Mouse (Mus musculus) frontal cortex, postnatal 36 days (tissue): ENCODE data around the gene Fcgr3.
A peak's percentile ranks its signal among the peaks of the same experiment; 100 is the strongest.
"Not testable (repeated sequence)": the region's sequence is repeated elsewhere in the genome, so short reads cannot be mapped to it uniquely, and the experiment has no call there.

Source experiments
- DNase-seq, 2 experiments: peaks; one replicate each; pipeline ENCODE4 v3.0.0; 2022; ENCODE audit warnings: low spot score in 2 of 2

Fcgr3 gene

DNA sequence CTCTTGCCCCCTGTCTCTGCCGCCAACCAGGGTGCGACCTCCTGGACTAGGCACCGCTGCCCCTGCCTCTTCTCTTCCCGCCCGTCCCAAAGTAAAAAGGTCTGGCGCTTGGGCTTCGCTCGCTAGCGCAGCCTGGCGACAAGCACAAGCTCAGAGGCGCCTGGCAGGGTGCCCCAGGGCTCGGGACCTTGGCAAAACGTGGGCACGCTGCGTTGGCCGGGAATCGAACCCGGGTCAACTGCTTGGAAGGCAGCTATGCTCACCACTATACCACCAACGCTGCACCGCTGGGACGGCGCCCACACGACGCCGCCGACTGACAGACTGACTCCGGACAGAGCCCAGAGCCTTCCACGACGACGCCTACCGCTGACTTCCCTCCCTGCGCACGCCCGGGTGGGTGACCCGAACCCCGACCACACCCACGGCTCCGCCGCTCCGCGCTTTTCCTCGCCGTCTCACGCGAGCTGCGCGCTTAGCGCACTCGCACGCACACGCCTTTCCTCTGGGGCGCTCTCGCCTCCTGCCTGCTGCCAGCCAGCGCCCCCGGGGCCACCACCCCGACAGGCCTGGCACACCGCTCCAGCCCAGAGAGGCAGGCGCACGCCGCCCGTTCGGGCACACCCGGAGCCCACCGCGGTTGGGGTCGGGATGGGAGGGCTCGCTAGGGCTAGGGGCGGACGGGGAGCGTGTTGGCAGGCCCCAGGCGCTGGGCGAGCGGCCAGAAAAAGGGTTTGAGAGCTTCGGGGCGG is at the start of gene Fcgr3:
Gene Fcgr3 (minus strand): TSS at position 445 of the 752 bp plus-strand sequence.
- peak; percentile 77 to 88 for DNase-seq

DNA sequence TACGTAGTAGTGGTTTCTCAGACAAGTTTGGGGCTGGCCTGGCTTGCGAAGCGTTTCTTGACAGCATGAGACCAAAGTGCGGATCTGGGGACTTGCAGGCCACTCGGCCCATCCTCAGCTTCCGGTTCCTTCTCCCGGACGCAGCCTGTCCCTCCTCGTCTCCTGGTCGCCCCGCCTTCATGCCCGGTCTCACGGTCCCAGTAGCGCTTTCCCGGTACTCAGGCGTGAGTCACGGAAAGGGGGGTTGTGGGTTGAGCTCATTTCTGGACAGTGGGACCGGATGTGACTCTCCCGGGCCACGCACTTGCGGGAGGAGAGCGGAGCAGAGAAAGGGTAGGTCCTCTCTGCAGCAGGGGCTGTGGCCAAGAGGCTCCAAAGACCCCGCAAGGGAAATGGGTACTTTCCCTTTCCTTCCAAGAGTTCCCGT is 49.2 kb upstream of the Fcgr3 start, which contains the start of gene Cfap126:
Gene Cfap126 (plus strand): TSS at position 46 of the 427 bp plus-strand sequence.
- DNase-seq: peak; percentile 35 to 42

DNA sequence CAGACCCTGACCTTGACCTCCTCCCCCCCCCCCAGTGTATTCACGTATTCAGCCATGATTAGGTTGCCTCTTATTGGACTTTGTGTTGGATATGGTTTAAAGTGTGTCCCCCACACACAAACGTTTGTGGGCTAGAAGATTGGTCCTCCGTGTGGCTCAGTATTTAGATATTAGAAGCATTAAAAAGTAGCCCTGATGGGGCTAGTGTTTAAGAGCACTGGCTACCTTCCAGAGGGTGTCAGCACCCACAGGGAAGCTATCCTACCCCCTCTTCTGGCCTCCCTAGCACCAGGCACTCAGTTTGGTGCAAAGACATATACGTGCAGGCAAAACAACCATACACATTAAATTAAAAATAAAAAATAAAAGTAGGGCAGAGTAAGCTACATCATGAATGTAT is 48.3 kb upstream of the Fcgr3 start:
- no peak for DNase-seq

DNA sequence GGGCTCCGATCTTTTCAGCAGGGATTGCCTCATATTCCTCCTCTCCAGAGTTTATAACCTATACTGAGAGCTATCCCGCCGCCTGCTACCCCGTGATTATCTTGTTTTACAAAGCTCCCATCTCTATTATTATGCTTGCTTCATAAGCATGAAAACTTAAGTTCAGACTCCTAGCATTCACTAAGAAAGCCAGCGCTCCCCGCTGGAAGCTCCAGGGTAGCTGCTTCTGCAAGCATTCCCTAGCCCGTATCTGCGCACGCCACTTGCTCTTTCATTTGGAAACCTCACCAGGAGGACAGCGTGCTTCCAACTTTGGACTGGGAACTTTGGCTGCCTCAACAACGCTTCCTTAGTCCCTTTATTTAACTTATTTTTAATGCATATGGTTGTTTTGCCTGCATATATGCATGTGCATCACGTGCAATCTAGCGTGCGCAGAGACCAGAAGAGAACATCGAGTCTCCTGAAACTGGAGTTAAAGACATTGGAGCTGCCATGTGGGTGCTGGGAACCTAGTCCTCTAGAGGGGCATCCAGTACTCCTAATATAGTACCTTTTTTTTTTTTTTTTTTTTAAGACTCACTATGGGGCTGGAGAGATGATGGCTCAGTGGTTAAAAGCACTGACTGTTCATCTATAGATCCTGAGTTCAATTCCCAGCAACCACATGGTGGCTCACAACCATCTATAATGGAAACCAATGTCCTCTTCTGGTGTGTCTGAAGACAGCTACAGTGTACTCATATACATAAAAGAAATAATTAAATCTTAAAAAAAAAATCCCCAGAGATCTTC is 47.2 kb upstream of the Fcgr3 start:
- DNase-seq: peak; percentile 47 to 55

DNA sequence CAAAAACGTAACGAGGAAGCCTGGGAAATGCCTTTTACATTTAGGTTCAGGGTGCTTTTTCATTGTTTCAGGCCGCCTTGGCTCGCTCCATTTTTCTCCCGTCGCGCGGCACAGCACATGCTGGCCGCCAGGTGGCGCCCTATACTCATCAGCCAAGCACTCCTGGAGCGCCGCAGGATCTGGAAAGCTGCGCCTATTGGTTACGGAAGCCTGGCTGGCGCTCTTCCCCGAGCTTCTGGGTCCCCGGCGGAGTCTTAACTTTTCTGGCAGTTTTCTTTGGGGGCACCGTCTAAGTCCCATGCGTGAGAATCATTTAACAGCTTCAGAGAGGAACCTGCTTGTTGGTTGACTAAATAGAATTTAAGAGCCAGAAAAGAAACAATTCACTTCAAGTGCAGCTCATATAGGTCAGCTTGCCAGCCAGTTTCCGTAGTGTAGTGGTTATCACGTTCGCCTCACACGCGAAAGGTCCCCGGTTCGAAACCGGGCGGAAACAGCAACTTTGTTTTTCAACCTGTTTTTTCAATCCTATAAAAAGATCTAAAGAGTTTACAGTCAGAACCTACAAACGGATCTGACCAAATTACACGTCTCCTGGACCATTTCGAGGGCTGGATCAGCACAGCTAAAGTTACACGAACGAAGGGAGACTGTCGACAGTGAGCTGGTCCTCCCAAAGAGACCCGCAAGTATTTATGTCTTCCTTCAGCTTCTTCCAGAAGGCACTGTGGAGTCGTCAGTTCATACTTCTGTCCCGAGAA is 46.5 kb upstream of the Fcgr3 start:
- peak; percentile 96 to 98 for DNase-seq

DNA sequence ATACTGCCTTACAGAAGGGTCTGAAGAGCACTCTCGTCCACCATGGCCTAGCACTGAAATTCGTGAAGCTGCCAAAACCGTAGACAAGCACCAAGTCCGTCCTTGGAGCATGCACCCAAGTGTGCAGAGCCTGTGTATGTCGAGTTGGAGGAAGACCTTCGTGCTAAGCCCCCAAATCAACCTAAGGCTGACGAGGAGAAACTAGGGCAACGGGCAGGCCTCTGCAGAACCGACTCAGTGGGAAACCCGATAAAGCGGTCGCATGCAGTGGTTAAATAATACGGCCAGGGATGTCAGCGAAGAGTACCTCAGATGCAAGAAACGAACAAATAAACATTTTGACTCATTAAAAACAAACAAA is 45.9 kb upstream of the Fcgr3 start:
- DNase-seq: no peak

DNA sequence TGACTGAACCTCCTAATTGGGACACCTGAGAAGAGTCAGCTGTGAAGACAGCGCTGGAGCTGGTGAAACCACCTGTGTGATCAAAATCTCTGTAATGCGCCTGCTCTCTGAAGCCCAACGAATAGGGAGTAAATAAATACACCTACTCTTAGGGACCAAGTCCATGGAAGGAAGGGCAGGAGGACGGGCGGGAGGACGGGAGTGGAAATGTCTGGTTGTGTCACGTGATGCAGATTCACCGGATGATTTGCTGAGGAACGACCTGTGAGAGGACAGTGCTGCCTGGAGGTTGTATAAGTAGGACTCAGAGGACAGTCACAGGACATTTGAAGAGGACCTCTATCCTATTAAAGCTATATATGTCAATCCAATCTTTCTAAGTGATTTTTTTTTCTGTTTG is 44.9 kb upstream of the Fcgr3 start:
- no peak for DNase-seq

DNA sequence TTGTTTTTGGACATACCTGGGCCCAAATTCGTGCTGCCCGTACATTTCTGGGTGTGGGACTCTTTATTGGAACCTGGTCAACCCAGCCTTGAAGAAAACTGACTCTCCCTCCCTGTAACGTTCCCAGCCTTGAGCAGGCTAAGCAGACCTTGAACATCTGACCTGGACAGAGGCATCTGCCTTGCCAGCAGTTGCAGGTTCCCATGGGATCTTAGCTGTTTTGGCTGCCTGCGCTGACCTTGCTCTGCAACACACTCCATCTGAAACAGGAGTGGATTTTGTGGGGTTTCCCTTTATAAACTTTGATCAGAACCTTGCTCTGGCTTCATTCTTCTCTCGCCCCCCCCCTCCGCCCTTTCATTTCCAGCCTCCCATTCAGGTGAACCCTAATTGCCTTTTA is 40.5 kb upstream of the Fcgr3 start:
- DNase-seq: no peak

DNA sequence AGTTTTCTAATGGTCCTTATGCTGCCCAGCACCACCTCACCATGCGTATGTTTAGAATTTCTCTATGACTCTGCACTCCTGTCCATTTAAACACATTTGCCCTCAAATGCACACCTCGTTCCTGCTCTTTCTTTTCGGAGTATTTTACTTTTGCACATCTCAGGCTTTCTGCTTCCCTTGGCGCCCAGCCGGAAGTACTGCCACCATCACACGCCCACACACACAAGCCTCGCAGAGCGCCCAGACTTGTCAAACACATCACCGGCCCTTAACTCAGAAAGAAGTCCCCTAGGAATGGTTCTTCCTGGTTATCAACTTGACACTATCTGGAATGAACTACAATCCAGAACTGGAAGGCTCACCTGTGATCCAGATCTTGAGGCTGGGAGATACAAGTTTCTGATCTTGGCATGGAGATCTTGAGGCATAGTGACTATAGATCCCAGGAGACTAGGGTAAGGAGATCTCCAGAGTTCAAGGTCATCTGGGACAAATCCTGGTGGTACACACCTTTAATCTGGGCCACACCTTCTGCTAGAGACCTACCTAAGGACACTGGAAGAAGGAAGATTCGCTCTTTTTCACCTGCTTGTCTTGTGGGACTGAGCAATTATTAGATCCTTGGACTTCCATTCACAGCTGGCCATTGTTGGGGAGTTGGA is 38.6 kb upstream of the Fcgr3 start:
- DNase-seq: no peak

DNA sequence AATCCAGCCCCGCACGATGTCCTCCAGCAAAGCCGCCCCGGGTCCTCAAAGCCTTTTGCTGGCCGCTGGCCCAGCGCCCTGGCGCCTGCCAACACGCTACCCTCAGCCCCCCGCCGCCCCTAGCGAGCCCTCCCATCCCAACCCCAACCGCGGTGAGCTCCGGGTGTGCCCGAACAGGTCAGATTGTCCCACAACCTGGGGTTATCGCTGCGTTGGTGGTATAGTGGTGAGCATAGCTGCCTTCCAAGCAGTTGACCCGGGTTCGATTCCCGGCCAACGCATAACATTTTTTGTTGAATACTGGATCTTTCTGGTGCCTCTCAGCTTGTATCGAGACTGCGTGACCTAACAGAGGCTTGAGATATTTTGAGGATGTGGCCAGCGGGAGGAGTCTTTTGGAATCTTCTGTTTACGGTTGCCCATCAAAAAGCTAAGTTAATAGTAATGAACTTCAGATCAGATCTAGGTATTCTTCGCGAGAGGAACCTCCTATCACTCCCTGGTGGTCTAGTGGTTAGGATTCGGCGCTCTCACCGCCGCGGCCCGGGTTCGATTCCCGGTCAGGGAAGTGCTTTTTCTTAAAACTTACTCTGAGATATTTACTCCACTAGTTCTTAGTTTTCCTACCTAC is 37.9 kb upstream of the Fcgr3 start:
- peak; percentile 90 to 94 for DNase-seq

DNA sequence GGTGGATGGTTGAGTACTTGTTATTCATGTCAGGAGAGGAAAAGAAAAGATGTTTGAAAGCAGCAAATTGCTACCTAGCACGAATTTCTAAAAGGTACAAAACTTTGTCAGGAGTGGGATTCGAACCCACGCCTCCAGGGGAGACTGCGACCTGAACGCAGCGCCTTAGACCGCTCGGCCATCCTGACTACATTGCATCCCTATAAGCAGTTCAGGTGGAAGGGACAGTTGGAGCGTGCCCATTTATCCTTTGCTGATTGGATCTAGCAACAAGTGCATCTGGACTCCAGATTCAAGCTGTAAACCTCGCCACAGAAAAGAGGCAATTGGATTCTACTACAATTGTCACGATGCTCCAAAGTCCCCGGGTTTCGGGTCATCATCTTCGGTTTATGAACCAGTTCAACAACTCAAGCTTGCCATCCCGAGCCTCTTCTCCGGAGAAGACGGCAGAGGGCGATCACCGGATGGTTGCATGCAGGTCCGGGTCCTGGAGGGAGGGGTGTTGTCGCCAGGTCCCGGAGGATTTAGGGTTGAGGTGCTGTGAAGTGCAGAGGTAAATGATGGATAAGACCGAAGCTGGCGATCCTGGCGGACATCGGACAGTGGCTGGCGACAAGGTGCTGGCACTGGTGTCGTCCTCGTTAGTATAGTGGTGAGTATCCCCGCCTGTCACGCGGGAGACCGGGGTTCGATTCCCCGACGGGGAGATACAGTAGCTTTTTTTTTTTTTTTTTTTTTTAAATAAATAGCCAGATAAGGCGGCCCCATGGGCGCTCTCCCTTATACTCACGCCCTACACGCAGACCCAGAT is 37.2 kb upstream of the Fcgr3 start:
- DNase-seq: peak; percentile 94 to 95

DNA sequence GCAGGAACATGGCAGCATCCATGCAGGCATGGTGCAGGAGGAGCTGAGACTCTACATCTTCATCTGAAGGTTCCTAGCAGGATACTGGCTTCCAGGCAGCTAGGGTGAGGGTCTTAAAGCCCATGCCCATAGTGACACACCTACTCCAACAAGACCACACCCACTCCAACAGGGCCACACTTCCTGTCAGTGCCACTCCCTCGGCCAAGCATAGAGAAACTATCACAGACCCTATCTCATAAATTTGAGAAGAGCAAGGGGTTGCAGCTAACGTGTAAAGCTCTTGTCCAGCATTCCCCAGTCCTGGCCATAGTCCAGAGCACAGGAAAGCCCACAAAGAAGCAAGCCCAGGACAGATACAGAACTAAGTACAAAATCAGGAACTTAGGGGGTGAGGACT is 36.3 kb upstream of the Fcgr3 start:
- DNase-seq: no peak

DNA sequence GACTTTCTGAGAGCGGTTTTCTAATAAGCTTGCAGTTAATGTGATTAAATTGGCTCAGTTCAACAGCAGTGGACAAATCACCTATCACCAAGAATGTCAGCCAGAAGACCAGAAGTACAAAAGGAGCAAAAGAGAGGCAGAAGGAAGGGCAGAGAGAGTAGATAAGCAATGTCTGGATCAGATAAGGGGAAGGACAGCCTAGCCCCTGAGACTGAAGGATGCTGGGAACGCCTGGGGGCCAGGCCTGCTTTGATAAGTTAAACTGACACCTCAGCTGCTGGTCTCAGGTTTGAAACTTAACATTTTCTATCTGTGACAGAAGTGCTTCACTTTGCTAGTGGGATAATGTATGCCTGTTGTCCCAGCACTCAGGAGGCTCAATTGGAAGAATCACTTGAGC is 32.9 kb upstream of the Fcgr3 start:
- no peak for DNase-seq

DNA sequence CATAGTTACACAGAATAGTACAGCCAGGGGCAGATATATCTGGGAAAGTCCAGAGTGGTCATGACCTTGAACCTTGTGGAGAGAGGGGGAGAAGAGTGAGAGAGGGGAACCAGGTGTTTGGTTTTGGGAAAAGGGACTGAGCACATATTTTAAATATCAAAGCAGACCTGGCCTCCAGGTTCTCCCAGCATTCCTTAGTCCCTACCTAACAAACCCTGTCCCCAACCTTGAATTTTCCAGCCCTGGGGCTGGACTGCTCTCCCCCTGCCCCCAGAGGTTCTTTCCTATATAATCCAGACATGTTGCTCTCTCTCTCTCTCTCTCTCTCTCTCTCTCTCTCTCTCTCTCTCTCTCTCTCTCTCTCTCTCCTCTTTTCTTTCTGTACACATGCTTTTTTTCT is 32.4 kb upstream of the Fcgr3 start:
- no peak for DNase-seq

DNA sequence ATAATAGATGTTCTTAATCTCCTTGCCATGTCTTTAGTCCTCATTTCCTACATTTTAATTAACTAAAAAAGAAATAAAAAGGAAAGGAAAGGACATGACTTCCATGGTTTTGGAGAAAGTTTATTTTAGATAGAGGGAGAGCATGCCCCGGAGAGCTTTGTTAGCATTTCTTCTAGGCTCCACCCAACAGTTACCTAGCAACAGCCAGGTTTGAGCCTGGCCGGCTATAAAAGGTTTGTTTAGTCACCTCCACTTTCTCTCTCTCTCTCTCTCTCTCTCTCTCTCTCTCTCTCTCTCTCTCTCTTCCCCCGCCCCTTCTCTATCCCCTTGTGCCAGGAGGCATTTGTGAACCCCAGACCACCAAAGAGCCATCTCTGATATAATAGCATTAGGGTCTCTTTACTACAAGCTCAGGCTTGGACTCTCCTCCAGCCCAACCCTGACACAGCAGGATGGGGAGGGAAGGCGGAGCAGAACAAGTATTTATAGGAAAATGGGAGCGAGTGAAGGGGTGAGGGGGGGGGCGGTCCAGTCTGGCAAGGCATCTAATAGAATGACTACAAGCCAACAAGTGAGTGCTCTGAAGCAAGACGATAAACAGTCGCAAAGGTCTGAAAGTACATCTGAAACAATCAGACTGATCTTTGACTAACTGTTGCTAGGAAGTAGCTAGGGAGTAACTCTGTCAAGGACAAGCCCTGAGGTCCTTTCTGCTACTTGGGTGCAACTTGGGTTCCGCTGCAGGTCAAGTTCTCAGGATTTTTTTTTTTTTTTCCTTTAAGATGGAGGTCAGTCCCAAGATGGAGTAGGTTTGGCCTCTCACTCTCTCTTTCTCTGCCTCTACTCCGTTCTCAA is 31.6 kb upstream of the Fcgr3 start:
- no peak for DNase-seq

DNA sequence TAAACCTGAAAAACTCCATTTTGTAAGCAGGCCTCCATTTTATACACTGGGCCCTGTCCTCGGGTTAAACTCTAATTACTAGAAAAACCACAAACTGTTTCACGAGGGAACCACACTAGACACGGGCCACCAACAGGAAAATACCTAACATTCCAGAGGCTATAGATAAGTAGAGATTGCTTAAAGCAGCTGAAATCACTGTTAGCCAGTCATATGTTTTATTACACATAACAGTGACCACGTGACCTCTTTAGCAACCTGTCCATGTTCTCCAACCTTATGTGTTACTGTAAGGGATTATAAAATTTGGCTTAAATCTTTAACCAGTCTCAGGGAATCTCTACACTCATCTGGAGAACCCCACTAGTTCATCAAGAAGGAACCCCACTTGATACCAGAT is 29.7 kb upstream of the Fcgr3 start:
- DNase-seq: no peak

DNA sequence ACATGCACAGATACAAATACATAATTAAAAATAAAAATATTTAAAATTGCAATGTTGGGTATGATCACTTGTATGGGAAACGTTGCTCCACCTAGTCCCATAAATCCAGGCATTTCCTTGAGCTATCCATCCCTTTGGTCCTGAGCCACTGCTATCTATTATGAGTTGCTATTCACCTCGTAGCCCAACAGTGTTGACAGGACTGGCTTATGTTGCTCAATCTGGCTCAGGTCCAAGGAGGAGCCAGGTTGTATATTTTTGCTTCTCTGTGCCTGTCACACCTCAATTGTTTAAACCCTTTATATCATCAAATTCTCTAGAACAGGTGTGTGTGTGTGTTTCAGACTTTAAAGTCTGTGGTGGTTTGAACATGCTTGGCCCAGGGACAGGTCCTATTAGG is 26.0 kb upstream of the Fcgr3 start:
- no peak for DNase-seq

DNA sequence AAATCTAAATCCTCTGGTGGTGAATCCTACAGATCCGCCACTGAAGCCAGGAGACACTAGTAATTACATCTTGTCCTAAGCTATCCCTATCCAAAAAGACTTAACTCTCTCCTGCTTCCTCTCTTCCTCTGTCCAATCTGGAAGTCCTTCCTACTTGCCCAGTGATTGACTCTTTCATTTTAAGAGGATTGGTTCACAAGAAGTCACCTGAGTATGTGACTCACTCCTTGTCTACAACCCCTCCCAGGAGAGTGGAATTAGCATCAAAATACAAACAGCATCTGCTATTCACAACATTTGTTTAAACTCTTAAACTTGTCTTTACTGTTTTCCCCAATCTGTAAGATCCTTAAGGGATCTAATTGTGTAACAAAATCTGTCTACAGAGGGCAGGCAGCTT is 25.2 kb upstream of the Fcgr3 start:
- no peak for DNase-seq

DNA sequence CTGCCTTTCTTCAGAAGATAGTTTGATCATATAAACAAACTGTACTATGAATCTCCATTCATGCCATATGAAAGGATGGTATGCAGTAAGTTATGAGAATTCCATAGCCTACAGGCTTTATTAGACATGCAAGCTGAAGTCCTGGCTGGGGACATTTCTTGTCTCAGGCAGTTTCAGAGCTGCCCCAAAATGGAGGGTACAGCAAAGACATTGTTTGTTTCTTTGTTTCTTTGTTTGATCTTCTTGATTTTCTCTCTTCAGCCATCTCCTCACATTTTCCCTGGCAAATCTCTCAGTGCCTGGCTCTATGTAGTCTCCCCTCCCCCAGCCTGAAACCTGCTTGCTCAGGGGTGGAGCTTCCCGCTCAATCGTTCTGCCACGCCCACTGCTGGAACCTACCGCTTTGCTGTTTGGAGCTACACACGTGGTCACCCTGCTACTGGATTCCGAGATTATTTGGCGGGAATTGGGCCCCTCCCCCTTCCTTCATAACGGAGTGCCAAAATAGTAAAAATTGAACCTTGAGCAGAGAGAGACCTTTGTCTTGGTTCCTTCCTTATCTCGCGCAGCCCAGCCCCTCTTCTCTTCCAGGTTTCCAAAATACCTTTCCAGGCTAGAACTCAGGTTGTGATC is 23.6 kb upstream of the Fcgr3 start:
- not testable (repeated sequence) for DNase-seq
